Mouse (Mus musculus): ENCODE measurements around the gene Dip2c.

Dip2c gene

GRCm38 (mm10) chr13:9329307-9329915, 53.1 kb downstream of the Dip2c start:
- peak; percentile 18 to 49 for DNase-seq

GRCm38 (mm10) chr13:9333187-9333586, 56.9 kb downstream of the Dip2c start:
- DNase-seq: no peak

- no peak for DNase-seq
These were observed 64.0 kb downstream of the Dip2c start for GRCm38 (mm10) chr13:9340293-9340692.

- DNase-seq: peak in 1 of 2 experiments; percentile 15
These were observed 66.4 kb downstream of the Dip2c start for GRCm38 (mm10) chr13:9342696-9343095.

- DNase-seq: no peak
These were observed 71.1 kb downstream of the Dip2c start for GRCm38 (mm10) chr13:9347448-9347847.

- DNase-seq: peak; percentile 12 to 29
These were observed 74.3 kb downstream of the Dip2c start for GRCm38 (mm10) chr13:9350670-9351069.

- DNase-seq: no peak
These were observed 77.6 kb downstream of the Dip2c start for GRCm38 (mm10) chr13:9353890-9354289.

GRCm38 (mm10) chr13:9355331-9355730, 79.0 kb downstream of the Dip2c start:
- DNase-seq: no peak

- no peak for DNase-seq
These were observed 85.1 kb downstream of the Dip2c start for GRCm38 (mm10) chr13:9361457-9361856.

GRCm38 (mm10) chr13:9371387-9371786, 95.1 kb downstream of the Dip2c start:
- DNase-seq: no peak

- no peak for DNase-seq
These were observed 100.8 kb downstream of the Dip2c start for GRCm38 (mm10) chr13:9377130-9377529.

- DNase-seq: no peak
These were observed 104.5 kb downstream of the Dip2c start for GRCm38 (mm10) chr13:9380740-9381410.

- no peak for DNase-seq
These were observed 111.7 kb downstream of the Dip2c start for GRCm38 (mm10) chr13:9388017-9388416.

- DNase-seq: no peak
These were observed 113.0 kb downstream of the Dip2c start for GRCm38 (mm10) chr13:9389334-9389733.

GRCm38 (mm10) chr13:9390204-9390804, 114.0 kb downstream of the Dip2c start:
- no peak for DNase-seq

- DNase-seq: no peak
These were observed 117.1 kb downstream of the Dip2c start for GRCm38 (mm10) chr13:9393470-9393869.

GRCm38 (mm10) chr13:9395286-9395685, 119.0 kb downstream of the Dip2c start:
- no peak for DNase-seq

GRCm38 (mm10) chr13:9398846-9399245, 122.5 kb downstream of the Dip2c start:
- no peak for DNase-seq

- no peak for DNase-seq
These were observed 129.1 kb downstream of the Dip2c start for GRCm38 (mm10) chr13:9405399-9405798.

GRCm38 (mm10) chr13:9408983-9409382, 132.7 kb downstream of the Dip2c start:
- no peak for DNase-seq

GRCm38 (mm10) chr13:9418441-9418840, 142.1 kb downstream of the Dip2c start:
- no peak for DNase-seq

- no peak for DNase-seq
These were observed 142.9 kb downstream of the Dip2c start for GRCm38 (mm10) chr13:9419213-9419612.

- DNase-seq: no peak
These were observed 145.6 kb downstream of the Dip2c start for GRCm38 (mm10) chr13:9421949-9422348.

- no peak for DNase-seq
These were observed 146.5 kb downstream of the Dip2c start for GRCm38 (mm10) chr13:9422876-9423275.
